Mouse (Mus musculus) spleen, postnatal 14 days (tissue): Measurements from ENCODE around the gene Clgn.

Experiments used
- DNase-seq, 2 experiments: peaks; one replicate each; pipeline ENCODE4 v3.0.0; 2021 to 2022; ENCODE audit warnings: low spot score in 2 of 2

Clgn gene

DNA sequence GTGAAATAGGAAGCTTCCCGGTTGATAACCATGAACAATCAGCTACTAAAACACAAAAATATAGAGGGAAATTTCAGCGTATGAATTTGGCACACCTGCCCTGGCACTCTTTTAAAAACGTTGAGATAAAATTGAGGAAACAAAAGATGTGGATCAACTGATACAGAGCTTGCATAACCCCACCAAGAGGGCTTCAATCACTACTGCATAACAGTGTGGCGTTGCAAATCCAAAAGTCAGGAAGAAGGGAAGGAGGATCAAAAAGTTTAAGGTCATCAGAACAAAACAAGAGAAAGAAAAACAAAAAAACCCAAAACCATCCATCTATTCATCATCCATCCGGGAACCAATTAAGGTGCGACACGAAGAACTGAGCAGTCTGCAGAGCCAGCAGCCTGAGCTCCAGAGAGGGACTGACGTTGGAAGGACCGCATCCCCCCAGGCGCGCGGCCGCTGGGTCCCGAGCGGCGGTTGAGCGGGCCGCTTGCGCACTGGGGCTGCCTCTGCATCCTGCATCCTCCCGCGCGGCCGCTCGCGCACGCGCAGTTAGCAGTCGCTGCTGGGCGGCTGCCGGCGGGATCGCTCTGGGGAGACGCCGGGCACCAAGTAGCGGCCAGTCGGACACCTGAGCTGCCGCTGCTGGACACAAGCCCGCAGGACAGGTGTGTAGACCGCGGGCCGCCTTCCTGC, at the start of gene Clgn:
Gene Clgn, plus strand, starts transcription at position 552 of the 690 bp plus-strand sequence.
- peak; percentile 12 to 31 for DNase-seq

GRCm38 (mm10) chr8:83342076-83342475, 47.6 kb upstream of the Clgn start:
- no peak for DNase-seq

- no peak for DNase-seq
Measured at GRCm38 (mm10) chr8:83342693-83343092, 47.0 kb upstream of the Clgn start.

- DNase-seq = no peak
Measured at GRCm38 (mm10) chr8:83348263-83348662, 41.4 kb upstream of the Clgn start, which contains the start of gene Mgat4d. TSS of gene Mgat4d (plus strand) at chr8:83348471.

DNA sequence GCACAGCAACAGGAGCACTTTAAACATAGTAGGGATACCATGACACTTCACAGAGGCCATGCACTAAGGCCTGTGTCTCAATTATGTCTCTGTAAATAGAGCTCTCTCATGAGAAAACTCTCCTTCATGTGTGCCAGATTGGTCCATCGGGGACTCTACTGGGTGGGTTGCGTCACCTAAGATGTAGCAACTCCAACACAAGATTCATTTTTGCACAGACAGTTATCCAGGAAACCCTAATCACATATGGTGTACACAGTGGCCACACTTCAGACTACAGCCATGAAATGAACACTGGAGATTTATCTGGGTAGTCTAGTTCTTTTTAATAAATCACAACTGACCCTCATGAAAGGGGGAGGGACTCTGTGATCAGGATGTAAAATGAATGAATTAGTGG, 38.4 kb upstream of the Clgn start:
- no peak for DNase-seq

GRCm38 (mm10) chr8:83363156-83363769, 26.4 kb upstream of the Clgn start:
- DNase-seq = no peak

DNA sequence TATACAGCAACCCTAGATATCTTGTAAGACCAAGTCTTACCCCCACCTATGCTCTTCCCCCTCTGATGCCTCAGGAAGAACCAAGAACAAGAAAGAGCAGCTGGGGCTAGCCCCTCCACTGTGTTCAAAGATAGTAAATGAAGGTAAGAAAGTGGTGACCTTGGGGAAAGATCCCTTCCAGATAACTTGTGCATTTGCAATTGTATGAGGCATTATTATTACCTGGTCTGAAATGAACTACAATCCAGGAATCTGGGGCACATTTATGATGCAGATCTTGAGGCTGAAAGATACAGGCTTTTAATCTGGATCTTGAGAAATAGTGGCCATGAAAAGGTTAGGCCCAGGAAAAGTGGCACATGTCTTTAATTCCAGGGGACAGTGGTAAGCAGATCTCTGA, 12.4 kb upstream of the Clgn start:
- DNase-seq = no peak

- no peak for DNase-seq
Measured at GRCm38 (mm10) chr8:83380141-83380540, 9.5 kb upstream of the Clgn start.

DNA sequence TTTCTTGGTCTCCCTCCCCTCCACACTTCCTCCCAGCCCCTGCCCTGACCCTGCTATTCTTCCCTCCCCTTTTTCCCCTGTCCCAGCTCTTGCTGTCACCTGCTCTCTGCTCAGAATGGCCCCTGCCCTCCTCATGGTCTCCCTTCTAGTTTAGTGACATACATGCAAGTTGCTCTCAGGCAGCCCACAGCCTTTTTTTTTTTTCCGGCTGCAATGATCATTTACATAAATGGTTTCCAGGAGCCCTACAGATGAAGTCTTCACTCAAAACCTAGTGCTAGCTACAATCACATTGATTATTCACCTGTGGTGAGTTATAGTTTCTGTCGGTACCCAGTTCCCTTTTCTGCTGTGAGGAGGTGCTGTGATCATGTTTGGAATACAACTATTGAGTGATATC, 8.7 kb upstream of the Clgn start:
- no peak for DNase-seq

DNA sequence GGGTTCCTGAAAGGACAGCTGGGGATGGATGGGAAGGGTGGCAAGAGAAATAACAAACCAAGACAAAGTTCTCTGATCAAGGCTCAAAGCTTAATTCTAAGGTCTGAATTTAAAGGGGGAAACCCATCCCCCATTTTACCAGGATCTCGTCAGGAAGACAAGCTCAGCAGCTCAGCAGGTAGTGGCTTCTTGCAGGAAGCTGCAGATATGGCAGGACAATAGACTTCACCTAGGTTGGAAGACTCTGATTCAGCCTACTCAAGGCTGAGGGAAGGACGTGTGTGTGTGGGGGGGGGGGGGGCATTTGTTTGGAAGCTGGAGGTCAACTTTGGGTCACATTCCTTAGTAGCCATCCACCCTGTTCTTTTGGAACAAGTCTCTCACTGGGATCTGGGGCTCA, 6.8 kb upstream of the Clgn start:
- DNase-seq = no peak

GRCm38 (mm10) chr8:83390006-83390701, 487 bp downstream of the Clgn start:
- DNase-seq = no peak

DNA sequence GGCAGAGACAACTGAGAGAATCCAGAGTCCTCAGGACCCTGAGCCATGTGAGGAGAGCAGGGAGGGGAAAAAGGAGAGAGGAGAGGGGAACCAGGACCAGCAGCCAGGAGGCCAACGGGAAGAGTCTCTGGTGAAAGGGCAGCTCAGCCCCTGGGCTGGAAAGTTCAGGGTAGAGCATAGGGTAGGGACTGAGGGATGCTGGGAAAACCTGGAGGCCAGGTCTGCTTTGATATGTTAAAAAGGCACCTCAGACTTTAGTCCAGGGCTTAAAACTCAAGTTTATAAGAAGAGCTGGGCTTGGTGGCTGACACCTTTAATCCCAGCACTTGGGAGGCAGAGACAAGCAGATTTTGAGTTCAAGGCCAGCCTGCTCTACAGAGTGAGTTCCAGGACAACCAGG, 2.9 kb downstream of the Clgn start:
- no peak for DNase-seq

DNA sequence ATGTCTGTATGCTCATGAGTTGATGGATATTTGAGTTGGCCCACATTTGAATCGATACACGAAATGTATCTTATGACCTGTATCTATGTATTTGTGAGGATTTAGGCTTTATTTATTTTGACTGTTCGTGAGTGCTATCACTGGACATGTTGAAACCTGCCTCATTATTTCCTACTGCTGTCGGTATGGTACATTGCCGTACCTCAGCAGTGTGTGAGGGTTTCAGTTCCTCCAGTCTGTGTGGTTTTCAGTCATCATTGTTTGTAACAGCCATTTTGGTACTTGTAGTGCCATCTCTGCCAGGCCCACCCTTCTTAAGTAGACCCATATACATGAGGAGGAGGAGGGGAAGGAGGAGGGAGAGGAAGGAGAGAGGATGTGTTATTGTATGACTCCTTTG, 4.7 kb downstream of the Clgn start:
- DNase-seq = no peak

- DNase-seq = no peak
Measured at GRCm38 (mm10) chr8:83396680-83397079, 7.0 kb downstream of the Clgn start.

- no peak for DNase-seq
Measured at GRCm38 (mm10) chr8:83397726-83398125, 8.1 kb downstream of the Clgn start.

- DNase-seq = no peak
Measured at GRCm38 (mm10) chr8:83405548-83405947, 15.9 kb downstream of the Clgn start.

DNA sequence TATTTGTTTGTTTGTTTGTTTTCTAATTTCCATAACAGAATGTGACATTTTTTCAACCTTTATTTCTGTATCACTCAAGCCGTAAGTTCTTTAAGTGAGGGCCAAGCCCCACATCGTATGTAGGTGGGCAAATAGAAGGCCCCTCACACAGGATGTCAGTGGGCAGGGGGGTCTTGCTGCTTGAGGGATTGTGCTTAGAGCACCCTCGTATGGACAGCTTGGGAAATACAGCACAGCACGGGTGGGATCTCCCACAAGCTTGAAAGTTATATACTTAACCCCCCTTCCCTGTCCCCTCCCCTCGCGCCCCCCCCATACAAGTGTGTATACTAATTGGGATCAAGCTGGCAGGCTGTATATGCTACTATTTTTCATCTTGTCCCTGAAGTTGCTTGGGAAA, 17.2 kb downstream of the Clgn start:
- no peak for DNase-seq

DNA sequence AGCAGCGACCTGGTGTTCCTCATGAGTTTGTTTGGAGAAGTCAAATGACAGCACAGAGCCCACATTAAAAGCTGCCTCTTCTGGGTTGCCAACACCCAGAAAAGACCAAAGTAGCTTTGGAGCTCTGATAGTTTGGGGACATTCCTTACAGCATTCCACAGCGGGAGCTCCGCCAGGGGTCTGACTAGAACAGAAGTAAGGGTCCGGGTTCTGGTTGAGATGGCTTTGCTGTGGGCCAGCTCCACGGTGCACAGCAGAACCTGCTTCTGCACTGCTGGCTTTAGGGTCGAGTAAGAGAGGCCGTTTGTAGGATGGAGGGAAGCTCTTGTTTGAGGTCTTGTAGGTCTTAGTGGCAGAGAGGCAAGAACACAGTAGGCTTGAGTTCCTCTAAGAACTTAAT, 18.8 kb downstream of the Clgn start:
- no peak for DNase-seq

DNA sequence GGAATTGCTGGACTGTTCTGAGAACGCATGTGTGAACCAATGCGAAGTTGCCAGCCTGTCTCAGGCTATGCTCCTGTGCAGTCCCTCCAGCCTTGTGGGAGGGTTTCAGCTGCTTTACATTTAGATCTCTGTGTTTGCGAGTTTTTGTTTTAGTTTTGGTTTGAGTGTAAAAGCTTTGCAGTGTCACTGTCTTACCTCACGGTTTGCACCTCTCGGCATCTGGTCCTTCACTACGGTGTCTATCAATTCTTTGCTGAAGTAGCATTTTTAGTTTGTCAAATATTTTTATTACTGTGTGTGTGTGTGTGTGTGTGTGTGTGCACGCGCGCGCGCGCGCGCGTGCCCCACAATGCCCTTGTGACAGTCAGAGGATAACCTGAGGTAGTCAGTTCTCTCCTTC, 27.2 kb downstream of the Clgn start:
- DNase-seq = no peak

DNA sequence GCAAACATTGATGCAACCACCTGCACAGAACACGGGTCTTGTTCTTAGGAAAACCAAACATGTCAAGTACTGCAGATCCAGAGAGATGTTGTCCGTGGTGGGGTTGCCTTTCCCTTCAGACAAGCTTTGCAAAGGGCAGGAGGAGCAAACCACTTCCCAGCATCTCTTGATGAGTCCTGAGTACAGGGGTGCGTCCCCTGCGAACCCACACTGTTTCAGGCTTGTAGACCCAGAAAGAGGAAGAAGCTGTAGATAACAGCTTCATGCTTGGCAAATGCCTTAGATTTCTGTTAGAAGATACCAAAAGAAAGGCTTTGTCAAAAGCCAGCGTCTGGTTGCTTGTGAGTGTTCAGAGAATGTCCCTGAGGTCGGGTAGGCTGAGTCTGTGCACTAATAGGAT, 28.3 kb downstream of the Clgn start:
- DNase-seq = no peak

DNA sequence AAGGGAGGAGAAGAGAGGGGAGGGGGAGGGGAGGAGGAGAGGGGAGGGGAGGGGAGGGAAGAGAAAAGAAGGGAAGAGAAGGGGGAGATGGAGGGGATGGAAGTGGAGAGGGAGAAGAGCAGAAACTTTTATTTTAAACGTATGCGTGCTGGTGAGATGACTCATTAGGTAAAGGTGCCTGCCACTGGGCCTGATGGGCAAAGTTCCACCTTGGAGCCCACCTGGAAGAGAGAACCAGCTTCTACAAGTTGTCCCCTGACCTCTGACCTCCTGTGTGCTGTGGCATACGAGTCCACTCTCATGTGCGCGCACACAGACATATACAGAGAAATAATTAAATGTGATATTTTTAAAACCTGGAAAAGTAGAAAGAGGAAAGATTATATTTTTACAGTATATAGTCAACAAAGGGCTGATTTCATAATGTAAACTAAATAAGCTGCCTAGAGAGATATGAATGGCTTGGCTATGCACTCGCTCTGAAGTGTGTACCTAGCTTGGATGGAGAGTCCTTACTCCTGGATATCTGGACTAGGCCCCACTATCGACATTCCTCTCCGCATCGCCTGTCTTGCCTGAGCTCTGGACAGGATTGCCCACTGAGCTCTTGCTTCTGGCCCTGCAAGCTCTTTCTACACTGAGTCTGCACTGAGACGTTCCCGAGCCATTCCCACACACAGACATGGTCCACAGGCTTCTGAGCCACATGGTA, 29.3 kb downstream of the Clgn start:
- no peak for DNase-seq

GRCm38 (mm10) chr8:83421354-83421753, 31.7 kb downstream of the Clgn start:
- DNase-seq = no peak
